Mouse (Mus musculus): ENCODE measurements at regions not wholly inside any gene's neighbourhood (a gene's known extent, or its start where the extent isn't known, plus 50 kb on each side); places are given as distances from the start of the nearest gene placed in this dataset.

GRCm38 (mm10) chr8:91999189-91999588 is 197.3 kb upstream of the Irx3 start:
- no peaks in the 10 kb centered on the region for H3K36me3 ChIP-seq (ENCODE audit: control insufficient read depth, insufficient read depth, low read length)
- H3K9me3 ChIP-seq (replicated peaks; ENCODE audit: control insufficient read depth, low read length), result no peaks in the 10 kb centered on the region; the same call in 1 of the 2 replicates
- peaks cover 25% of the 10 kb centered on the region for H3K27me3 ChIP-seq (replicated peaks; ENCODE audit: control insufficient read depth, insufficient read depth, low read length)
- H3K4me2 ChIP-seq (ENCODE audit: low read length), result no peak overlapping the region
- no peak overlapping the region for H3K9ac ChIP-seq (ENCODE audit: low read length)
- no peak overlapping the region for H3K27ac ChIP-seq (ENCODE audit: low read depth, low read length)
- DNase-seq (ENCODE audit: low spot score) (no peak), ATAC-seq (no peak)
- no peak overlapping the region for H3K4me3 ChIP-seq (ENCODE audit: low read depth, low read length)
- H3K4me1 ChIP-seq (ENCODE audit: control insufficient read depth, insufficient read depth, low read length), result peaks cover 19% of the 10 kb centered on the region
- 89% methylated on average over 2 of the region's 2 CpGs for WGBS

GRCm38 (mm10) chr8:91997892-91998189 is 196.0 kb upstream of the Irx3 start:
- no peaks in the 10 kb centered on the region for H3K36me3 ChIP-seq (ENCODE audit: control insufficient read depth, insufficient read depth, low read length)
- DNase-seq (ENCODE audit: low spot score) (no peak), ATAC-seq (no peak)
- no peak overlapping the region for H3K27ac ChIP-seq (ENCODE audit: low read depth, low read length)
- H3K9ac ChIP-seq (ENCODE audit: low read length), result no peak overlapping the region
- no peak overlapping the region for H3K4me3 ChIP-seq (ENCODE audit: low read depth, low read length)
- H3K27me3 ChIP-seq (replicated peaks; ENCODE audit: control insufficient read depth, insufficient read depth, low read length), result peaks cover 36% of the 10 kb centered on the region
- no peaks in the 10 kb centered on the region; the same call in 1 of the 2 replicates for H3K9me3 ChIP-seq (replicated peaks; ENCODE audit: control insufficient read depth, low read length)
- H3K4me2 ChIP-seq (ENCODE audit: low read length), result no peak overlapping the region
- peaks cover 20% of the 10 kb centered on the region for H3K4me1 ChIP-seq (ENCODE audit: control insufficient read depth, insufficient read depth, low read length)

- Histone ChIP-seq H3K4me2 (ENCODE audit: low read length) (peak overlapping the region; percentile 0; the same call in 1 of the 2 replicates), H3K4me1 (ENCODE audit: control insufficient read depth, insufficient read depth, low read length) (peaks cover 26% of the 10 kb centered on the region), H3K36me3 (ENCODE audit: control insufficient read depth, insufficient read depth, low read length) (no peaks in the 10 kb centered on the region), H3K9ac (ENCODE audit: low read length) (no peak overlapping the region; the same call in 1 of the 2 replicates), H3K27ac (ENCODE audit: low read depth, low read length) (no peak overlapping the region), H3K4me3 (ENCODE audit: low read depth, low read length) (no peak overlapping the region), H3K27me3 (replicated peaks; ENCODE audit: control insufficient read depth, insufficient read depth, low read length) (peaks cover 40% of the 10 kb centered on the region), H3K9me3 (replicated peaks; ENCODE audit: control insufficient read depth, low read length) (no peaks in the 10 kb centered on the region; the same call in 1 of the 2 replicates)
- 10% methylated on average over 26 of the region's 26 CpGs for WGBS
- ATAC-seq (peak; percentile 64), DNase-seq (ENCODE audit: low spot score) (no peak)
Observed at GRCm38 (mm10) chr8:91997023-91997891, 195.4 kb upstream of the Irx3 start.

DNA sequence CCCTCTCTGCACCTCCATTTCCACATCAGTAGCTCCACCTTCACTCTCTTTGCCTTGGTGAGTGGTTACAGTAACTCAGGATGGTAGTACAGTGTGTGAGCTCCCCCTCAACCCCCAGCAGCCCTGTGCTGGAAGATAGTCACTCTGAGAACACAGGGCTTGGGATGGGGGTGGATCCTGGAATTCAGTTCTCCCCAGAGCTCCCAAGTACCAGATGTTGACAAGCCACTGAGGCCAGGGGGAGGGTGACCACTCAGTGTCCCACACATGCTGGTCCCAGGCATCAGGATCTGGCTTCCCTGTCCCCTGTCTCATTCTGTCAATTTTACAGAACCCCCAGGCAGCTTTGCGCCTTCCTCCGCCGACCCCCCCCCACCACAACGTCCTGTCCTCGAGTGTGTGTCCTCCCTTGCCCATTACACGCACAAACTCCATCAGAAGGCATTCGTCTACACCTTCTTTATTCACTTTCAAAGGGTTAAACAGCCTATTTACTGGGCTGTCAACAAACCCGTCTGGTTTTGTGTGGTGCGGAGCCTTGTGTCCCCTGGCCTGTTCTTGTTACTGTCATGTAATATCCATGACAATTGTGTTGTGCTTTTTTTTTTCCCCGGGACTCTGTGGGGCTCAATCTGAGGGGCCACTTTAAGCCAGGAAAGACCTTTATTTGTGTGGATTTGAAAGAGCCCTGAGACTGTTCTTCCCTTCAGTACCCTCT is 194.6 kb upstream of the Irx3 start:
- peaks cover 30% of the 10 kb centered on the region for H3K4me1 ChIP-seq (ENCODE audit: control insufficient read depth, insufficient read depth, low read length)
- H3K27ac ChIP-seq (ENCODE audit: low read depth, low read length), result no peak overlapping the region
- peak overlapping the region; percentile 0; the same call in 1 of the 2 replicates for H3K4me2 ChIP-seq (ENCODE audit: low read length)
- no peaks in the 10 kb centered on the region for H3K36me3 ChIP-seq (ENCODE audit: control insufficient read depth, insufficient read depth, low read length)
- peak; percentile 73 for DNase-seq (ENCODE audit: low spot score)
- 4% methylated on average over 10 of the region's 10 CpGs for WGBS
- H3K27me3 ChIP-seq (replicated peaks; ENCODE audit: control insufficient read depth, insufficient read depth, low read length), result peaks cover 41% of the 10 kb centered on the region
- H3K9me3 ChIP-seq (replicated peaks; ENCODE audit: control insufficient read depth, low read length), result no peaks in the 10 kb centered on the region; the same call in 1 of the 2 replicates
- 0 out of 2 replicates have a peak overlapping the region, but pooled peaks have one; percentile 21 for H3K9ac ChIP-seq (ENCODE audit: low read length)
- peak; percentile 23 for ATAC-seq
- H3K4me3 ChIP-seq (ENCODE audit: low read depth, low read length), result no peak overlapping the region

- H3K36me3 ChIP-seq (ENCODE audit: control insufficient read depth, insufficient read depth, low read length), result no peaks in the 10 kb centered on the region
- H3K4me3 ChIP-seq (ENCODE audit: low read depth, low read length), result no peak overlapping the region
- no peaks in the 10 kb centered on the region; the same call in 1 of the 2 replicates for H3K9me3 ChIP-seq (replicated peaks; ENCODE audit: control insufficient read depth, low read length)
- no peak overlapping the region for H3K4me2 ChIP-seq (ENCODE audit: low read length)
- 11% methylated on average over 9 of the region's 9 CpGs for WGBS
- H3K4me1 ChIP-seq (ENCODE audit: control insufficient read depth, insufficient read depth, low read length), result peaks cover 33% of the 10 kb centered on the region
- ATAC-seq, result no peak
- peaks cover 35% of the 10 kb centered on the region for H3K27me3 ChIP-seq (replicated peaks; ENCODE audit: control insufficient read depth, insufficient read depth, low read length)
- DNase-seq (ENCODE audit: low spot score), result peak; percentile 50
- no peak overlapping the region for H3K27ac ChIP-seq (ENCODE audit: low read depth, low read length)
- H3K9ac ChIP-seq (ENCODE audit: low read length), result no peak overlapping the region
Observed at GRCm38 (mm10) chr8:91995407-91996144, 193.7 kb upstream of the Irx3 start.

- DNase-seq (ENCODE audit: low spot score) (peak; percentile 85), ATAC-seq (peak; percentile 76)
- peak overlapping the region; percentile 65 for H3K27ac ChIP-seq (ENCODE audit: low read depth, low read length)
- WGBS, result 5% methylated on average over 25 of the region's 25 CpGs
- peaks cover 48% of the 10 kb centered on the region for H3K27me3 ChIP-seq (replicated peaks; ENCODE audit: control insufficient read depth, insufficient read depth, low read length)
- H3K36me3 ChIP-seq (ENCODE audit: control insufficient read depth, insufficient read depth, low read length), result no peaks in the 10 kb centered on the region
- H3K4me3 ChIP-seq (ENCODE audit: low read depth, low read length), result peak overlapping the region; percentile 16; the same call in 1 of the 2 replicates
- peak overlapping the region; percentile 25 for H3K9ac ChIP-seq (ENCODE audit: low read length)
- 0 out of 2 replicates have a peak, but pooled peaks cover 2% of the 10 kb centered on the region for H3K9me3 ChIP-seq (replicated peaks; ENCODE audit: control insufficient read depth, low read length)
- H3K4me1 ChIP-seq (ENCODE audit: control insufficient read depth, insufficient read depth, low read length), result peaks cover 23% of the 10 kb centered on the region
- peak overlapping the region; percentile 43 for H3K4me2 ChIP-seq (ENCODE audit: low read length)
Observed at GRCm38 (mm10) chr8:91991542-91992452, 189.9 kb upstream of the Irx3 start.

GRCm38 (mm10) chr8:91990952-91991351 is 189.1 kb upstream of the Irx3 start:
- H3K4me3 ChIP-seq (ENCODE audit: low read depth, low read length), result no peak overlapping the region
- H3K9ac ChIP-seq (ENCODE audit: low read length), result no peak overlapping the region
- H3K36me3 ChIP-seq (ENCODE audit: control insufficient read depth, insufficient read depth, low read length), result no peaks in the 10 kb centered on the region
- H3K27me3 ChIP-seq (replicated peaks; ENCODE audit: control insufficient read depth, insufficient read depth, low read length), result peaks cover 43% of the 10 kb centered on the region
- peak overlapping the region; percentile 43 for H3K4me2 ChIP-seq (ENCODE audit: low read length)
- 0 out of 2 replicates have a peak, but pooled peaks cover 3% of the 10 kb centered on the region for H3K9me3 ChIP-seq (replicated peaks; ENCODE audit: control insufficient read depth, low read length)
- H3K27ac ChIP-seq (ENCODE audit: low read depth, low read length), result 0 out of 2 replicates have a peak overlapping the region, but pooled peaks have one; percentile 65
- ATAC-seq (no peak), DNase-seq (ENCODE audit: low spot score) (no peak)
- H3K4me1 ChIP-seq (ENCODE audit: control insufficient read depth, insufficient read depth, low read length), result peaks cover 17% of the 10 kb centered on the region
- WGBS, result 24% methylated on average over 5 of the region's 5 CpGs

- Histone ChIP-seq H3K9me3 (replicated peaks; ENCODE audit: control insufficient read depth, low read length) (0 out of 2 replicates have a peak, but pooled peaks cover 3% of the 10 kb centered on the region), H3K4me1 (ENCODE audit: control insufficient read depth, insufficient read depth, low read length) (peaks cover 14% of the 10 kb centered on the region), H3K4me3 (ENCODE audit: low read depth, low read length) (no peak overlapping the region), H3K9ac (ENCODE audit: low read length) (no peak overlapping the region), H3K36me3 (ENCODE audit: control insufficient read depth, insufficient read depth, low read length) (no peaks in the 10 kb centered on the region), H3K27me3 (replicated peaks; ENCODE audit: control insufficient read depth, insufficient read depth, low read length) (peaks cover 41% of the 10 kb centered on the region), H3K27ac (ENCODE audit: low read depth, low read length) (no peak overlapping the region), H3K4me2 (ENCODE audit: low read length) (no peak overlapping the region)
- 62% methylated on average over 3 of the region's 3 CpGs for WGBS
- DNase-seq (ENCODE audit: low spot score), result no peak
- ATAC-seq, result no peak
Observed at GRCm38 (mm10) chr8:91990048-91990447, 188.2 kb upstream of the Irx3 start.

Measured in forebrain, embryonic 14.5 days (tissue).